Mouse (Mus musculus): ENCODE data around the gene Bbs9. TPM values are rescaled to one million over a fixed set of nuclear protein-coding genes. Genes with fewer than 3 reads are reported as not detected.

Gene Bbs9
- total and polyA plus RNA-seq, 3 experiments = 6.9 to 9.1 (median 7.8) TPM

DNA sequence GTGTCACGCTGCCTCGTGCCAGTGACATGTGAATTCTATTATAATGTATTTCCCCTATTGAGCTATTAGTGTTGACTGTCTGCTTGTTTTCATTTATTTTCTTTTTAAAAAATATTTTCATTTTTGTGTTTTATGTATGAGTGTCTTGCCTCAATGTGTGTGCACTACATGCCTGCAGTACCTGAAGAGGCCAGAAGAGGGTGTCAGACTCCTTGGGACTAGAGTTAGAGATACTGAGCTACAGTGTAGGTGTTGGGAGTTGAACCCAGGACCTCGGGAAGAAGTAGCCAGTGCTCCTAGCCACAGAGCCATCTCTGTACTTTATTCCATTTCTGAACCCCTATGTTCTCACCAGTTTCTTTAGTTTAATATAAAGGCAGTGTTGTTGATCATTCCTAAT is 176.1 kb downstream of the Bbs9 start:
- peaks cover 4% of the 10 kb centered on the region for H3K9me3 ChIP-seq (replicated peaks; ENCODE audit: low read length)
- no peak overlapping the region for H3K27ac ChIP-seq (ENCODE audit: insufficient read depth, low read depth)
- H3K4me2 ChIP-seq (ENCODE audit: insufficient read depth, low read depth, poor library complexity, severe bottlenecking) = no peak overlapping the region
- TF ChIP-seq TCF12 (IDR thresholded peaks at IDR 0.05; ENCODE audit: low read depth, low read length) (no peak), ELF1 (IDR thresholded peaks at IDR 0.05; ENCODE audit: low read depth, low read length) (no peak), E2F4 (IDR thresholded peaks at IDR 0.05; ENCODE audit: insufficient replicate concordance, low read depth, low read length) (no peak), TBP (conservative IDR thresholded peaks at IDR 0.05; ENCODE audit: low read depth, low read length) (no peak), MEF2A (IDR thresholded peaks at IDR 0.05; ENCODE audit: borderline replicate concordance, low read depth, low read length) (no peak), POLR2A (IDR thresholded peaks at IDR 0.05; ENCODE audit: low read depth, low read length) (no peak), USF2 (conservative IDR thresholded peaks at IDR 0.05; ENCODE audit: low read depth, low read length) (no peak), IRF4 (IDR thresholded peaks at IDR 0.05; ENCODE audit: low read depth, low read length) (no peak), CTCF (conservative IDR thresholded peaks at IDR 0.05 in 1 of 2, IDR thresholded peaks at IDR 0.05 in 1 of 2; ENCODE audit: low read depth in 2 of 2, low read length in 2 of 2) (peak; percentile 7 to 30; a peak in 2 of 4 replicates)
- dilution Hi-C loops (cut with MboI; ENCODE audit: extremely low pct_ligation_motif_present, extremely low pct_unique_long_range_greater_than_20kb, low sequenced_read_pairs) = no loop called here
- H3K4me3 ChIP-seq (replicated peaks in 1 of 3; ENCODE audit: low read depth in 2 of 3, low read length in 2 of 3, poor library complexity in 1 of 3) = no peak overlapping the region
- H3K79me2 ChIP-seq (replicated peaks; ENCODE audit: control insufficient read depth, extremely low read depth, insufficient read depth, poor library complexity, severe bottlenecking) = no peaks in the 10 kb centered on the region
- no peaks in the 10 kb centered on the region for H3K27me3 ChIP-seq (replicated peaks)
- peaks cover 11 to 41% of the 10 kb centered on the region in 2 experiments for H3K4me1 ChIP-seq (ENCODE audit: control insufficient read depth in 1 of 2, insufficient read depth in 2 of 2)
- H3K36me3 ChIP-seq (replicated peaks in 1 of 2; ENCODE audit: control insufficient read depth in 1 of 2, insufficient read depth in 1 of 2, low read length in 1 of 2) = no peaks in the 10 kb centered on the region
- in situ Hi-C loops (cut with MboI; ENCODE audit: low pct_ligation_motif_present, low pct_unique_long_range_greater_than_20kb, low sequenced_read_pairs) = no loop called here
- DNase-seq (ENCODE audit: extremely low read depth) = no peak
- H3K9ac ChIP-seq (ENCODE audit: insufficient read depth, low read depth) = no peak overlapping the region

DNA sequence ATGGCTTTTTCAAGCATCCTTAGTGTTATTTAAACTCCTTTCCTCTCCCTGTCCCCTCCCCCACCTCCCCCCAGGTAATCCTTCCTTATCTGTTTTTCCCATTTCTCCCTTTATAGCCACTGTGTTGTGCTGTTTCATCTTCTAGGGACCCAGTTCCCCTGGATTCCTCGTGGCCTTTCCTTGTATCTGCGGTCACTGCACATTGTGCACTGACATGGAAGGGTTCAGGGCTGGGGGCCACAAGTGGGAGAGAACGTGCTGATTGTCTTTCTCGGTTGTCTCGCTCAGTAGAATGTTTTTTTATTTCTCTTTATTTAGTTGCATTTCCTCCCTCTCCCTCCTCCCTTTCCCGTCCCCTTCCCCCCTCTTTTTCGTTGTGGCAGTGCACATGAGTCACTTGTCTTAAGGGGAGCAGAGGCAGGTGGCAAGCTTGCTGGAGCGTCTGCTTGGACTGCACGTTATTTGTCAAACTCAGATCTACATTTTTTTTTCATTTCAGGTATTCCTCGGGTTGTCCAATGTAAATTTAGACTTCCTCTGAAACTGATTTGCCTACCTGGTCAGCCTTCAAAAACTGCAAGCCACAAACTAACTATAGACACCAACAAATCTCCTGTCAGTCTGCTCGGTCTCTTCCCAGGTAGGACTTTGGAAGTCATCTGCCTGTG is 179.3 kb downstream of the Bbs9 start:
- Histone ChIP-seq H3K4me1 (ENCODE audit: control insufficient read depth in 1 of 2, insufficient read depth in 2 of 2) (peaks cover 7 to 31% of the 10 kb centered on the region in 2 experiments; a peak in 3 of 4 replicates), H3K9ac (ENCODE audit: insufficient read depth, low read depth) (no peak overlapping the region), H3K27ac (ENCODE audit: insufficient read depth, low read depth) (no peak overlapping the region), H3K4me2 (ENCODE audit: insufficient read depth, low read depth, poor library complexity, severe bottlenecking) (peak overlapping the region; percentile 41), H3K36me3 (replicated peaks in 1 of 2; ENCODE audit: control insufficient read depth in 1 of 2, insufficient read depth in 1 of 2, low read length in 1 of 2) (no peaks in the 10 kb centered on the region), H3K4me3 (replicated peaks in 1 of 3; ENCODE audit: low read depth in 2 of 3, low read length in 2 of 3, poor library complexity in 1 of 3) (no peak overlapping the region), H3K9me3 (replicated peaks; ENCODE audit: low read length) (no peaks in the 10 kb centered on the region), H3K27me3 (replicated peaks) (no peaks in the 10 kb centered on the region), H3K79me2 (replicated peaks; ENCODE audit: control insufficient read depth, extremely low read depth, insufficient read depth, poor library complexity, severe bottlenecking) (no peaks in the 10 kb centered on the region)
- dilution Hi-C loops (cut with MboI; ENCODE audit: extremely low pct_ligation_motif_present, extremely low pct_unique_long_range_greater_than_20kb, low sequenced_read_pairs) (no loop called here), in situ Hi-C loops (cut with MboI; ENCODE audit: low pct_ligation_motif_present, low pct_unique_long_range_greater_than_20kb, low sequenced_read_pairs) (no loop called here)
- peak; percentile 54 for DNase-seq (ENCODE audit: extremely low read depth)
- no peak; the same call in 1 of the 2 replicates for TF ChIP-seq MXI1 (IDR thresholded peaks at IDR 0.05; ENCODE audit: low read depth, low read length)
- TF ChIP-seq POLR2AphosphoS2 (IDR thresholded peaks at IDR 0.05; ENCODE audit: low read depth, low read length) = no peak
- TF ChIP-seq POLR2A (IDR thresholded peaks at IDR 0.05; ENCODE audit: low read depth, low read length) = no peak
- TF ChIP-seq GABPA (IDR thresholded peaks at IDR 0.05; ENCODE audit: insufficient replicate concordance, low read depth, low read length) = no peak
- TF ChIP-seq E2F4 (IDR thresholded peaks at IDR 0.05; ENCODE audit: insufficient replicate concordance, low read depth, low read length) = no peak
- no peak for TF ChIP-seq ZC3H11A (IDR thresholded peaks at IDR 0.05; ENCODE audit: low read depth, low read length)
- TF ChIP-seq SIN3A (IDR thresholded peaks at IDR 0.05; ENCODE audit: low read length) = peak; percentile 22; the same call in 1 of the 2 replicates
- TF ChIP-seq ZNF384 (IDR thresholded peaks at IDR 0.05; ENCODE audit: low read depth, low read length) = peak; percentile 91
- no peak for TF ChIP-seq ELF1 (IDR thresholded peaks at IDR 0.05; ENCODE audit: low read depth, low read length)
- no peak for TF ChIP-seq KAT2A (IDR thresholded peaks at IDR 0.05; ENCODE audit: insufficient replicate concordance, low read length)
- TF ChIP-seq SMC3 (IDR thresholded peaks at IDR 0.05; ENCODE audit: low read depth, low read length) = no peak
- TF ChIP-seq EP300 (IDR thresholded peaks at IDR 0.05; ENCODE audit: low read length) = peak; percentile 63
- no peak for TF ChIP-seq RAD21 (IDR thresholded peaks at IDR 0.05; ENCODE audit: low read depth, low read length)
- TF ChIP-seq MAZ (IDR thresholded peaks at IDR 0.05; ENCODE audit: low read depth, low read length) = 0 out of 2 replicates have a peak, but pooled peaks have one; percentile 60
- TF ChIP-seq BHLHE40 (IDR thresholded peaks at IDR 0.05; ENCODE audit: low read depth, low read length) = peak; percentile 92
- TF ChIP-seq IRF4 (IDR thresholded peaks at IDR 0.05; ENCODE audit: low read depth, low read length) = peak; percentile 66
- TF ChIP-seq ZMIZ1 (IDR thresholded peaks at IDR 0.05; ENCODE audit: low read depth, low read length) = no peak
- peak; percentile 70; the same call in 1 of the 2 replicates for TF ChIP-seq TCF12 (IDR thresholded peaks at IDR 0.05; ENCODE audit: low read depth, low read length)
- peak; percentile 46; the same call in 1 of the 2 replicates for TF ChIP-seq MYC (IDR thresholded peaks at IDR 0.05; ENCODE audit: low read depth, low read length)
- peak; percentile 89; the same call in 1 of the 2 replicates for TF ChIP-seq MEF2A (IDR thresholded peaks at IDR 0.05; ENCODE audit: borderline replicate concordance, low read depth, low read length)
- TF ChIP-seq ETS1 (conservative IDR thresholded peaks at IDR 0.05; ENCODE audit: low read depth, low read length) = peak; percentile 78
- peak; percentile 75 for TF ChIP-seq CHD2 (IDR thresholded peaks at IDR 0.05; ENCODE audit: low read length)
- TF ChIP-seq NELFE (IDR thresholded peaks at IDR 0.05; ENCODE audit: low read depth, low read length) = no peak
- no peak for TF ChIP-seq USF1 (IDR thresholded peaks at IDR 0.05; ENCODE audit: low read depth, low read length)
- no peak for TF ChIP-seq HCFC1 (IDR thresholded peaks at IDR 0.05; ENCODE audit: low read depth, low read length)
- no peak for TF ChIP-seq MAX (IDR thresholded peaks at IDR 0.05; ENCODE audit: low read length)
- no peak for TF ChIP-seq ZKSCAN1 (IDR thresholded peaks at IDR 0.05; ENCODE audit: borderline replicate concordance, low read depth, low read length)
- TF ChIP-seq MAFK (IDR thresholded peaks at IDR 0.05; ENCODE audit: insufficient replicate concordance, low read length) = 0 out of 2 replicates have a peak, but pooled peaks have one; percentile 15
